Mouse (Mus musculus): ENCODE data around the gene 1700001K19Rik.
"Not testable (repeated sequence)": the region's sequence is repeated elsewhere in the genome, so short reads cannot be mapped to it uniquely, and the experiment has no call there.

Gene 1700001K19Rik

GRCm38 (mm10) chr12:110682561-110683299, at the start of gene 1700001K19Rik:
1700001K19Rik (minus strand) TSS chr12:110682619.
- DNase-seq (ENCODE audit: low spot score in 2 of 2) = no peak

GRCm38 (mm10) chr12:110726428-110726827, 44.0 kb upstream of the 1700001K19Rik start:
- DNase-seq (ENCODE audit: low spot score in 2 of 2) = no peak

GRCm38 (mm10) chr12:110725489-110725888, 43.1 kb upstream of the 1700001K19Rik start:
- DNase-seq (ENCODE audit: low spot score in 2 of 2) = no peak

GRCm38 (mm10) chr12:110725051-110725450, 42.6 kb upstream of the 1700001K19Rik start:
- DNase-seq (ENCODE audit: low spot score in 2 of 2) = no peak

GRCm38 (mm10) chr12:110716004-110716403, 33.6 kb upstream of the 1700001K19Rik start:
- no peak for DNase-seq (ENCODE audit: low spot score in 2 of 2)

GRCm38 (mm10) chr12:110714215-110714614, 31.8 kb upstream of the 1700001K19Rik start:
- no peak for DNase-seq (ENCODE audit: low spot score in 2 of 2)

- no peak for DNase-seq (ENCODE audit: low spot score in 2 of 2)
These were observed 31.4 kb upstream of the 1700001K19Rik start for GRCm38 (mm10) chr12:110713784-110714183.

GRCm38 (mm10) chr12:110711270-110711669, 28.9 kb upstream of the 1700001K19Rik start:
- DNase-seq (ENCODE audit: low spot score in 2 of 2) = no peak

- DNase-seq (ENCODE audit: low spot score in 2 of 2) = no peak
These were observed 25.0 kb upstream of the 1700001K19Rik start for GRCm38 (mm10) chr12:110707451-110707850.

- DNase-seq (ENCODE audit: low spot score in 2 of 2) = peak; percentile 24 to 49
These were observed 24.2 kb upstream of the 1700001K19Rik start for GRCm38 (mm10) chr12:110706337-110707231.

- DNase-seq (ENCODE audit: low spot score in 2 of 2) = not testable (repeated sequence)
These were observed 23.0 kb upstream of the 1700001K19Rik start for GRCm38 (mm10) chr12:110705419-110705818.

GRCm38 (mm10) chr12:110703682-110704081, 21.3 kb upstream of the 1700001K19Rik start:
- DNase-seq (ENCODE audit: low spot score in 2 of 2) = no peak

GRCm38 (mm10) chr12:110703008-110703471, 20.6 kb upstream of the 1700001K19Rik start:
- DNase-seq (ENCODE audit: low spot score in 2 of 2) = peak; percentile 86 to 88

GRCm38 (mm10) chr12:110702556-110702955, 20.1 kb upstream of the 1700001K19Rik start, which contains the start of gene Hsp90aa1:
Hsp90aa1 (minus strand) TSS chr12:110702728.
- no peak for DNase-seq (ENCODE audit: low spot score in 2 of 2)

- not testable (repeated sequence) for DNase-seq (ENCODE audit: low spot score in 2 of 2)
These were observed 18.9 kb upstream of the 1700001K19Rik start for GRCm38 (mm10) chr12:110701363-110701762.

GRCm38 (mm10) chr12:110700730-110701129, 18.3 kb upstream of the 1700001K19Rik start:
- DNase-seq (ENCODE audit: low spot score in 2 of 2) = no peak

- DNase-seq (ENCODE audit: low spot score in 2 of 2) = no peak
These were observed 16.7 kb upstream of the 1700001K19Rik start for GRCm38 (mm10) chr12:110699171-110699547.

- no peak for DNase-seq (ENCODE audit: low spot score in 2 of 2)
These were observed 16.2 kb upstream of the 1700001K19Rik start for GRCm38 (mm10) chr12:110698523-110699170.

GRCm38 (mm10) chr12:110698080-110698479, 15.7 kb upstream of the 1700001K19Rik start:
- no peak for DNase-seq (ENCODE audit: low spot score in 2 of 2)

GRCm38 (mm10) chr12:110697457-110697856, 15.0 kb upstream of the 1700001K19Rik start:
- no peak for DNase-seq (ENCODE audit: low spot score in 2 of 2)

GRCm38 (mm10) chr12:110696975-110697400, 14.6 kb upstream of the 1700001K19Rik start:
- no peak for DNase-seq (ENCODE audit: low spot score in 2 of 2)
